Mouse (Mus musculus) neural tube, embryonic 14.5 days (tissue): ENCODE measurements around the gene Map3k13. TPM values are rescaled to one million over a fixed set of nuclear protein-coding genes. Genes with fewer than 3 reads are reported as not detected.

Experiments used
- polyA plus RNA-seq: library from polyadenylated mRNA; unstranded; fragments of >200 nt; fragmentation: Nextera tagmentation; extraction: Ambion mirVana; gene quantifications from 2 replicates; pipeline ENCODE4 v1.2.1, GENCODE M21; 2014

The Map3k13 gene
- polyA plus RNA-seq, 1 experiment from 2014 or later: 10.7 TPM

Other genes starting within 250 kb of the Map3k13 start
- 43.7 and 51.5 TPM in 2 replicates for gene 2510009E07Rik, start 99.7 kb upstream of the Map3k13 start, polyA plus RNA-seq
- gene Ehhadh, start 6.5 kb upstream of the Map3k13 start, polyA plus RNA-seq: 2.0 and 2.4 TPM in 2 replicates
- gene Tmem41a, start 153.2 kb downstream of the Map3k13 start, polyA plus RNA-seq: 50.6 and 51.5 TPM in 2 replicates
- 0.13 and 0.42 TPM in 2 replicates for gene Liph, start 201.3 kb downstream of the Map3k13 start, polyA plus RNA-seq
- gene Senp2, start 215.1 kb downstream of the Map3k13 start, polyA plus RNA-seq: 58.6 and 60.7 TPM in 2 replicates